Mouse (Mus musculus) midbrain, postnatal 0 days (tissue): ENCODE measurements at regions not wholly inside any gene's neighbourhood (a gene's known extent, or its start where the extent isn't known, plus 50 kb on each side); places are given as distances from the start of the nearest gene placed in this dataset.

Experiments
- ATAC-seq: fragments of 200-750 bp; cut with Nextera tagmentation; 2 replicates; pipeline ENCODE4 v1.8.0; 2017; ENCODE audit warnings: moderate number of reproducible peaks, mild to moderate bottlenecking, moderate TSS enrichment, moderate library complexity; ENCODE audit not compliant: low FRiP score
- DNase-seq: peaks from one replicate; pipeline ENCODE4 v3.0.0-alpha.2; 2015; ENCODE audit warnings: low spot score
- H3K27ac ChIP-seq: fragments of 300-500 bp; sonication (generic); 2 replicates; pipeline ENCODE4 v1.5.1; 2014; ENCODE audit warnings: low read depth, mild to moderate bottlenecking, low read length, mixed read lengths
- H3K27me3 ChIP-seq: fragments of 300-500 bp; sonication (generic); 2 replicates; pipeline ENCODE4 v1.6.1; 2014; ENCODE audit warnings: low read length, control low read depth, mixed read lengths; ENCODE audit not compliant: insufficient read depth
- H3K36me3 ChIP-seq: fragments of 300-500 bp; sonication (generic); 2 replicates; pipeline ENCODE4 v1.6.1; 2014; ENCODE audit warnings: low read length, control low read depth, mixed read lengths; ENCODE audit not compliant: insufficient read depth
- H3K4me1 ChIP-seq: fragments of 300-500 bp; sonication (generic); 2 replicates; pipeline ENCODE4 v1.6.1; 2014; ENCODE audit warnings: mild to moderate bottlenecking, control low read depth, antibody characterized with exemption, low read length, mixed read lengths; ENCODE audit not compliant: insufficient read depth
- H3K4me2 ChIP-seq: fragments of 300-500 bp; sonication (generic); 2 replicates; pipeline ENCODE4 v1.6.1; 2014; ENCODE audit warnings: low read depth, mild to moderate bottlenecking, low read length, mixed read lengths; ENCODE audit not compliant: poor library complexity, severe bottlenecking
- H3K4me3 ChIP-seq: fragments of 300-500 bp; sonication (generic); 2 replicates; pipeline ENCODE4 v1.5.1; 2014; ENCODE audit warnings: low read depth, mild to moderate bottlenecking, low read length, moderate library complexity
- H3K9ac ChIP-seq: fragments of 300-500 bp; sonication (generic); replicated peaks from 2 replicates; pipeline ENCODE4 v1.6.1; 2014; ENCODE audit warnings: mild to moderate bottlenecking, low read length, moderate library complexity, mixed read lengths; ENCODE audit not compliant: poor library complexity, severe bottlenecking
- H3K9me3 ChIP-seq: fragments of 300-500 bp; sonication (generic); 2 replicates; pipeline ENCODE4 v1.6.1; 2016; ENCODE audit warnings: low read length, control low read depth
- CTCF ChIP-seq: IDR thresholded peaks from 2 replicates; pipeline ENCODE4 v1.5.1; 2016; ENCODE audit warnings: antibody characterized with exemption, mild to moderate bottlenecking
- WGBS: fragments of 180-500 bp; shearing (Covaris S2); extraction: QIAGEN DNeasy Blood & Tissue Kit; methylation state at CpG from one replicate; pipeline ENCODE4 v1.1.7; 2014; 5-methylcytosine and 5-hydroxymethylcytosine counted together

GRCm38 (mm10) chr14:76817189-76817772, 219.3 kb upstream of the Ccdc122 start:
- peaks cover 4% of the 10 kb centered on the region; the same call in 1 of the 2 replicates for H3K4me1 ChIP-seq
- WGBS = 70% methylated on average over 5 of the region's 5 CpGs
- ATAC-seq = no peak

GRCm38 (mm10) chr14:76816666-76817065, 219.9 kb upstream of the Ccdc122 start:
- DNase-seq (no peak), ATAC-seq (no peak)
- Histone ChIP-seq H3K36me3 (no peaks in the 10 kb centered on the region), H3K4me3 (no peak overlapping the region), H3K4me1 (peaks cover 4% of the 10 kb centered on the region; the same call in 1 of the 2 replicates), H3K27ac (no peak overlapping the region), H3K9ac (no peak overlapping the region), H3K9me3 (no peaks in the 10 kb centered on the region), H3K27me3 (no peaks in the 10 kb centered on the region), H3K4me2 (no peak overlapping the region)
- no peak for TF ChIP-seq CTCF
- WGBS = 90% methylated on average over 2 of the region's 2 CpGs

More at GRCm38 (mm10) chr14:76817189-76817772, 219.3 kb upstream of the Ccdc122 start:
- H3K36me3 ChIP-seq = no peaks in the 10 kb centered on the region
- H3K9ac ChIP-seq = no peak overlapping the region
- no peak overlapping the region for H3K4me2 ChIP-seq
- no peak for TF ChIP-seq CTCF
- no peaks in the 10 kb centered on the region for H3K27me3 ChIP-seq
- H3K9me3 ChIP-seq = no peaks in the 10 kb centered on the region
- no peak for DNase-seq
- no peak overlapping the region for H3K27ac ChIP-seq
- H3K4me3 ChIP-seq = no peak overlapping the region

GRCm38 (mm10) chr14:76812155-76812875, 224.3 kb upstream of the Ccdc122 start:
- Histone ChIP-seq H3K27ac (no peak overlapping the region), H3K9ac (no peak overlapping the region), H3K4me1 (peaks cover 3% of the 10 kb centered on the region; the same call in 1 of the 2 replicates), H3K36me3 (no peaks in the 10 kb centered on the region), H3K9me3 (no peaks in the 10 kb centered on the region), H3K27me3 (no peaks in the 10 kb centered on the region), H3K4me2 (no peak overlapping the region), H3K4me3 (no peak overlapping the region)
- 79% methylated on average over 14 of the region's 14 CpGs for WGBS
- no peak for TF ChIP-seq CTCF
- no peak for ATAC-seq
- no peak for DNase-seq

- Histone ChIP-seq H3K4me3 (no peak overlapping the region), H3K9me3 (no peaks in the 10 kb centered on the region), H3K36me3 (no peaks in the 10 kb centered on the region), H3K9ac (no peak overlapping the region), H3K27me3 (no peaks in the 10 kb centered on the region), H3K27ac (no peak overlapping the region), H3K4me1 (no peaks in the 10 kb centered on the region), H3K4me2 (no peak overlapping the region)
- TF ChIP-seq CTCF = no peak
- WGBS = 39% methylated on average over 21 of the region's 21 CpGs
- no peak for DNase-seq
- ATAC-seq = no peak
These were observed 225.6 kb upstream of the Ccdc122 start for GRCm38 (mm10) chr14:76810697-76811589.

DNA sequence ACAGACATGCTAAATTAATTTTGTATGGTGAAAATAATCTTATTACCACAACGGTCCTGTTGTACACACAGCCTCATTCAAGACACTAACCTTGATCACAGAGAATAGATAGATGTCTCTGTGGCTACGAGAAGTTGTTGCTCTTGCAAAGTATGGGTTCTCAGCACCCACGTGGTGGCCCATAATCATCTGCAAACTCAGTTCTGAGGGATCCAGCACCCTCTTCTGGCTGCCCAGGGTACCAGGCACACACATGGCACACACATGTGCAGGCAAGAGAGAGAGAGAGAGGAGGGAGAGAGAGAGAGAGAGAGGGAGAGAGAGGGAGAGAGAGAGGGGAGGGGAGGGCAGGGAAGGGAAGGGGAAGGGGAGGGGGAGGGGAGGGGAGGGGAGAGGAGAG, 226.5 kb upstream of the Ccdc122 start:
- Histone ChIP-seq H3K4me1 (no peaks in the 10 kb centered on the region), H3K36me3 (no peaks in the 10 kb centered on the region), H3K4me2 (no peak overlapping the region), H3K27me3 (no peaks in the 10 kb centered on the region), H3K4me3 (no peak overlapping the region), H3K27ac (no peak overlapping the region), H3K9me3 (no peaks in the 10 kb centered on the region), H3K9ac (no peak overlapping the region)
- no peak for DNase-seq
- TF ChIP-seq CTCF = no peak
- WGBS = 82% methylated on average over 3 of the region's 3 CpGs
- ATAC-seq = no peak

- no peak for TF ChIP-seq CTCF
- ATAC-seq (no peak), DNase-seq (no peak)
- H3K4me1 ChIP-seq = no peaks in the 10 kb centered on the region
- H3K27ac ChIP-seq = no peak overlapping the region
- H3K4me2 ChIP-seq = no peak overlapping the region
- H3K4me3 ChIP-seq = no peak overlapping the region
- H3K9me3 ChIP-seq = no peaks in the 10 kb centered on the region
- H3K36me3 ChIP-seq = no peaks in the 10 kb centered on the region
- H3K27me3 ChIP-seq = no peaks in the 10 kb centered on the region
- WGBS = 94% methylated on average over 7 of the region's 7 CpGs
- no peak overlapping the region for H3K9ac ChIP-seq
These were observed 227.2 kb upstream of the Ccdc122 start for GRCm38 (mm10) chr14:76809411-76809810.
